Mouse (Mus musculus) heart, postnatal 14 days (tissue): ENCODE results near the gene BC048403. TPM values are rescaled to one million over a fixed set of nuclear protein-coding genes. Genes with fewer than 3 reads are reported as not detected.
"Not testable (repeated sequence)": the region's sequence is repeated elsewhere in the genome, so short reads cannot be mapped to it uniquely, and the experiment has no call there.

Experiments used
- DNase-seq, 2 experiments: peaks; one replicate each; pipeline ENCODE4 v3.0.0; 2021 to 2022
- intact Hi-C: fragments of 180-260 bp; cut with DNase I; formaldehyde crosslinking; loops from one replicate; pipeline ENCODE4 v1.15.1; 2025
- total RNA-seq, 2 experiments: library from RNA; stranded (reverse); gene quantifications; 2 replicates each; pipeline ENCODE4 v1.2.3; 2021

The BC048403 gene
- total RNA-seq, 2 experiments from 2014 or later = 1.0 to 1.6 TPM

- intact Hi-C loops = no loop called here
These were observed 14.5 kb downstream of the BC048403 start for GRCm38 (mm10) chr10:121754237-121754636.

GRCm38 (mm10) chr10:121755822-121756221 is 16.1 kb downstream of the BC048403 start:
- DNase-seq = no peak
- intact Hi-C loops = no loop called here

More at GRCm38 (mm10) chr10:121754237-121754636, 14.5 kb downstream of the BC048403 start:
- DNase-seq = no peak

GRCm38 (mm10) chr10:121756677-121757076 is 16.9 kb downstream of the BC048403 start:
- DNase-seq = no peak
- intact Hi-C loops = no loop called here

- intact Hi-C loops = no loop called here
- no peak for DNase-seq
These were observed 19.4 kb downstream of the BC048403 start for GRCm38 (mm10) chr10:121759095-121759494.

GRCm38 (mm10) chr10:121762141-121762540 is 22.4 kb downstream of the BC048403 start:
- intact Hi-C loops = no loop called here
- peak; percentile 6 to 35 for DNase-seq

- intact Hi-C loops = no loop called here
- no peak for DNase-seq
These were observed 23.5 kb downstream of the BC048403 start for GRCm38 (mm10) chr10:121763191-121763590.

- DNase-seq = no peak
- intact Hi-C loops = no loop called here
These were observed 24.9 kb downstream of the BC048403 start for GRCm38 (mm10) chr10:121764469-121765173.

GRCm38 (mm10) chr10:121765174-121766057 is 25.7 kb downstream of the BC048403 start:
- no peak for DNase-seq
- intact Hi-C loops = no loop called here

- intact Hi-C loops = not testable (repeated sequence)
- DNase-seq = peak in 1 of 2 experiments; percentile 24
These were observed 27.6 kb downstream of the BC048403 start for GRCm38 (mm10) chr10:121767295-121767694.

GRCm38 (mm10) chr10:121769711-121770110 is 30.0 kb downstream of the BC048403 start:
- intact Hi-C loops = loop anchor here (2.0 to 10.0 kb wide), 2 partner anchors 65 to 283 kb away; no protein-coding TSS in a partner anchor
- peak in 1 of 2 experiments; percentile 22 for DNase-seq

- intact Hi-C loops = loop anchor here (2.0 to 10.0 kb wide), 2 partner anchors 66 to 282 kb away; no protein-coding TSS in a partner anchor
- peak in 1 of 2 experiments; percentile 14 for DNase-seq
These were observed 31.2 kb downstream of the BC048403 start for GRCm38 (mm10) chr10:121770624-121771577.

GRCm38 (mm10) chr10:121773813-121774212 is 34.1 kb downstream of the BC048403 start:
- no peak for DNase-seq
- intact Hi-C loops = loop anchor here (10.0 kb wide), 1 partner anchor 69 kb away; no protein-coding TSS in a partner anchor

- intact Hi-C loops = loop anchor here (10.0 kb wide), 1 partner anchor 71 kb away; no protein-coding TSS in a partner anchor
- DNase-seq = no peak
These were observed 36.3 kb downstream of the BC048403 start for GRCm38 (mm10) chr10:121775990-121776389.

GRCm38 (mm10) chr10:121781159-121781558 is 41.4 kb downstream of the BC048403 start:
- DNase-seq = peak; percentile 15 to 36
- intact Hi-C loops = no loop called here

- DNase-seq = no peak
- intact Hi-C loops = no loop called here
These were observed 48.8 kb downstream of the BC048403 start for GRCm38 (mm10) chr10:121788536-121788935.

GRCm38 (mm10) chr10:121790078-121790477 is 50.3 kb downstream of the BC048403 start:
- intact Hi-C loops = no loop called here
- DNase-seq = no peak

- DNase-seq = no peak
- intact Hi-C loops = no loop called here
These were observed 52.9 kb downstream of the BC048403 start for GRCm38 (mm10) chr10:121792661-121793060.

- no peak for DNase-seq
- intact Hi-C loops = no loop called here
These were observed 54.7 kb downstream of the BC048403 start for GRCm38 (mm10) chr10:121794486-121794885.

GRCm38 (mm10) chr10:121796027-121796802 is 56.5 kb downstream of the BC048403 start:
- peak in 1 of 2 experiments; percentile 5 for DNase-seq
- intact Hi-C loops = no loop called here
